Mouse (Mus musculus) midbrain, embryonic 13.5 days (tissue): ENCODE results near the gene Serpinb9e. TPM values are rescaled to one million over a fixed set of nuclear protein-coding genes. Genes with fewer than 3 reads are reported as not detected.
"Not testable (repeated sequence)": the region's sequence is repeated elsewhere in the genome, so short reads cannot be mapped to it uniquely, and the experiment has no call there.

Source experiments
- ATAC-seq: fragments of 200-750 bp; cut with Nextera tagmentation; 2 replicates; pipeline ENCODE4 v1.8.0; 2017; ENCODE audit warnings: mild to moderate bottlenecking, moderate TSS enrichment, moderate library complexity
- H3K27ac ChIP-seq: fragments of 300-500 bp; sonication (generic); 2 replicates; pipeline ENCODE4 v1.5.1; 2015; ENCODE audit warnings: inconsistent platforms, mild to moderate bottlenecking, moderate library complexity
- H3K27me3 ChIP-seq: fragments of 300-500 bp; sonication (generic); 2 replicates; pipeline ENCODE4 v1.6.1; 2015; ENCODE audit warnings: mild to moderate bottlenecking, inconsistent platforms
- H3K36me3 ChIP-seq: fragments of 300-500 bp; sonication (generic); 2 replicates; pipeline ENCODE4 v1.6.1; 2015; ENCODE audit warnings: mild to moderate bottlenecking, inconsistent platforms
- H3K4me1 ChIP-seq: fragments of 300-500 bp; sonication (generic); replicated peaks from 2 replicates; pipeline ENCODE4 v1.6.1; 2015; ENCODE audit warnings: inconsistent platforms
- H3K4me2 ChIP-seq: fragments of 300-500 bp; sonication (generic); replicated peaks from 2 replicates; pipeline ENCODE4 v1.6.1; 2015; ENCODE audit warnings: moderate library complexity, mild to moderate bottlenecking, inconsistent platforms
- H3K4me3 ChIP-seq: fragments of 300-500 bp; sonication (generic); replicated peaks from 2 replicates; pipeline ENCODE4 v1.5.1; 2015; ENCODE audit warnings: mild to moderate bottlenecking, inconsistent platforms
- H3K9ac ChIP-seq: fragments of 300-500 bp; sonication (generic); replicated peaks from 2 replicates; pipeline ENCODE4 v1.6.1; 2015; ENCODE audit warnings: mild to moderate bottlenecking, inconsistent platforms
- H3K9me3 ChIP-seq: fragments of 300-500 bp; sonication (generic); 2 replicates; pipeline ENCODE4 v1.6.1; 2016; ENCODE audit warnings: mild to moderate bottlenecking, inconsistent platforms
- WGBS: fragments of 180-500 bp; shearing (Covaris S2); methylation state at CpG from one replicate; pipeline ENCODE4 v1.1.7; 2015; 5-methylcytosine and 5-hydroxymethylcytosine counted together
- polyA plus RNA-seq: library from polyadenylated mRNA; unstranded; fragments of >200 nt; fragmentation: Nextera tagmentation; extraction: Ambion mirVana; gene quantifications from 2 replicates; pipeline ENCODE4 v1.2.1, GENCODE M21; 2015

The Serpinb9e gene
- not detected in 2 replicates for polyA plus RNA-seq

GRCm38 (mm10) chr13:33249312-33249711, at the start of gene Serpinb9e:
Gene Serpinb9e (plus strand): TSS chr13:33249612.
- ATAC-seq, H3K4me1 ChIP-seq, H3K4me3 ChIP-seq, H3K9ac ChIP-seq, H3K36me3 ChIP-seq, H3K27me3 ChIP-seq, H3K27ac ChIP-seq, H3K4me2 ChIP-seq: not testable (repeated sequence)
- WGBS, result 80% methylated on average over 2 of the region's 2 CpGs
- peaks cover 11% of the 10 kb centered on the region for H3K9me3 ChIP-seq

DNA sequence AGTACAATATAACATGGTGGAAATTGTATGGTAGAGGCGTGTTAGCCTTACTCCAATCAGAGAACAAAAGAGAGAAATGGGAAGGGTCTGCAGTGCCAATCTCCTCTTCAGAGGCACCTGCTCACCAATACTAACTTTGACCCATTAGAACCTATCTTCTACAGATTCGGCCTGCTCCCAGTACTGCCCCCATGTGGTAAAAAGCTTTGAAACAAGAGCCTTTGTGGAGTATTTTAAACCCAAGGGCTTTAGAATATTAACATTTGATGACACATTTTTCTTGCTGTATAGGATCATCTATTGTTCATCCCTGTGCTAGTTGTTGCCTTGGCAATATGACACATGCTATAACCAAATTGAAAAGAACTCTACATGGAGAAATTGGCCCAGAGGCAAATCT, 49.7 kb upstream of the Serpinb9e start:
- Histone ChIP-seq H3K9ac (no peak overlapping the region), H3K36me3 (no peaks in the 10 kb centered on the region), H3K4me1 (no peaks in the 10 kb centered on the region), H3K27me3 (no peaks in the 10 kb centered on the region), H3K27ac (no peak overlapping the region), H3K9me3 (no peaks in the 10 kb centered on the region), H3K4me3 (no peak overlapping the region), H3K4me2 (no peak overlapping the region)
- ATAC-seq, result no peak
- 62% methylated on average over 2 of the region's 2 CpGs for WGBS

GRCm38 (mm10) chr13:33308631-33309030, 59.2 kb downstream of the Serpinb9e start:
- H3K4me1 ChIP-seq, H3K9ac ChIP-seq, H3K36me3 ChIP-seq, H3K9me3 ChIP-seq, H3K27ac ChIP-seq, H3K4me3 ChIP-seq, H3K4me2 ChIP-seq, ATAC-seq, H3K27me3 ChIP-seq: not testable (repeated sequence)
- 88% methylated on average over 4 of the region's 4 CpGs for WGBS

Other genes with a start within 250 kb of the Serpinb9e start
- gene Serpinb9, start 246.4 kb upstream of the Serpinb9e start, polyA plus RNA-seq, result 0.89 and 0.90 TPM in 2 replicates
- 0.23 and 0.32 TPM in 2 replicates for gene Serpinb9b, start 222.2 kb upstream of the Serpinb9e start, polyA plus RNA-seq
- gene Serpinb1b, start 171.0 kb upstream of the Serpinb9e start, polyA plus RNA-seq, result 0.46 and 2.5 TPM in 2 replicates
- not detected in 2 replicates for gene Serpinb9c, start 89.9 kb upstream of the Serpinb9e start, polyA plus RNA-seq
- gene Serpinb9d, start 56.7 kb upstream of the Serpinb9e start, polyA plus RNA-seq, result not detected in 2 replicates
- gene Serpinb9f, start 74.5 kb downstream of the Serpinb9e start, polyA plus RNA-seq, result not detected in 2 replicates
- not detected in 2 replicates for gene Gm11397, start 146.1 kb downstream of the Serpinb9e start, polyA plus RNA-seq
- gene Serpinb9g, start 235.2 kb downstream of the Serpinb9e start, polyA plus RNA-seq, result not detected in 2 replicates